Mouse (Mus musculus) ES-Bruce4 (cell line): ENCODE results near the gene Pip4k2b. TPM values are rescaled to one million over a fixed set of nuclear protein-coding genes. Genes with fewer than 3 reads are reported as not detected.
"Not testable (repeated sequence)": the region's sequence is repeated elsewhere in the genome, so short reads cannot be mapped to it uniquely, and the experiment has no call there.

Experiments
- H3K27ac ChIP-seq: 2 replicates; pipeline ENCODE4 v1.5.1; 2012; ENCODE audit warnings: low read length, inconsistent platforms; ENCODE audit not compliant: insufficient read depth
- H3K27me3 ChIP-seq: 2 replicates; pipeline ENCODE4 v1.6.1; 2012; ENCODE audit warnings: mild to moderate bottlenecking, low read length, inconsistent platforms; ENCODE audit not compliant: control insufficient read depth, poor library complexity, insufficient read depth, severe bottlenecking
- H3K36me3 ChIP-seq: 2 replicates; pipeline ENCODE4 v1.6.1; 2012; ENCODE audit warnings: inconsistent platforms, mild to moderate bottlenecking, low read length, moderate library complexity; ENCODE audit not compliant: control insufficient read depth, poor library complexity, insufficient read depth, severe bottlenecking
- H3K4me1 ChIP-seq: one replicate; pipeline ENCODE4 v1.8.1; 2011; ENCODE audit warnings: low read length; ENCODE audit not compliant: control insufficient read depth, insufficient read depth
- H3K4me3 ChIP-seq: 2 replicates; pipeline ENCODE4 v1.5.1; 2011; ENCODE audit warnings: low read depth, mild to moderate bottlenecking, low read length
- H3K9ac ChIP-seq: 2 replicates; pipeline ENCODE4 v1.6.1; 2012; ENCODE audit warnings: low read depth, mild to moderate bottlenecking, inconsistent platforms; ENCODE audit not compliant: poor library complexity, severe bottlenecking
- H3K9me3 ChIP-seq: replicated peaks from 2 replicates; pipeline ENCODE4 v1.6.1; 2012; ENCODE audit warnings: mild to moderate bottlenecking, low read length, inconsistent platforms; ENCODE audit not compliant: control insufficient read depth, poor library complexity, insufficient read depth, severe bottlenecking
- CTCF ChIP-seq: IDR thresholded peaks from one replicate; pipeline ENCODE4 v1.8.1; 2011; ENCODE audit warnings: low read depth, low read length
- EP300 ChIP-seq: IDR thresholded peaks from 2 replicates; pipeline ENCODE4 v1.6.1; 2011; ENCODE audit warnings: low read depth, low read length; ENCODE audit not compliant: insufficient read depth
- POLR2A ChIP-seq: IDR thresholded peaks from one replicate; pipeline ENCODE4 v1.8.1; 2011; ENCODE audit warnings: low read length; ENCODE audit not compliant: insufficient read depth
- polyA plus RNA-seq: library from polyadenylated mRNA; stranded (reverse); fragments of >200 nt; gene quantifications from 2 replicates; pipeline ENCODE4 v1.2.4, GENCODE M21; 2011; ENCODE audit warnings: low read depth; ENCODE audit not compliant: missing spikeins, insufficient read depth, insufficient read length

Pip4k2b gene
- polyA plus RNA-seq: 35.0 and 36.6 TPM in 2 replicates

- TF ChIP-seq EP300: no peak
- no peak for TF ChIP-seq POLR2A
- no peak for TF ChIP-seq CTCF
- H3K9me3 ChIP-seq: no peaks in the 10 kb centered on the region
- peak within 1 kb of the TSS; percentile 98 for H3K4me3 ChIP-seq
- H3K36me3 ChIP-seq: peaks cover 10% of the 10 kb centered on the region
- no peaks in the 10 kb centered on the region for H3K27me3 ChIP-seq
- peaks cover 3% of the 10 kb centered on the region for H3K4me1 ChIP-seq
- H3K9ac ChIP-seq: peak within 1 kb of the TSS; percentile 96
- H3K27ac ChIP-seq: peak within 1 kb of the TSS; percentile 76
These were observed at the start of gene Pip4k2b for GRCm38 (mm10) chr11:97744063-97744717. Pip4k2b (minus strand) TSS chr11:97744704.

- Histone ChIP-seq H3K36me3 (no peaks in the 10 kb centered on the region), H3K9ac (peak overlapping the region; percentile 77; the same call in 1 of the 2 replicates), H3K9me3 (no peaks in the 10 kb centered on the region), H3K27me3 (no peaks in the 10 kb centered on the region), H3K4me1 (no peaks in the 10 kb centered on the region), H3K4me3 (no peak overlapping the region), H3K27ac (peak overlapping the region; percentile 97)
- TF ChIP-seq EP300 (no peak), CTCF (peak; percentile 9)
These were observed 48.7 kb upstream of the Pip4k2b start for GRCm38 (mm10) chr11:97793165-97793564.

- not testable (repeated sequence) for H3K27ac ChIP-seq, H3K9ac ChIP-seq, H3K9me3 ChIP-seq, H3K4me1 ChIP-seq, H3K36me3 ChIP-seq, H3K4me3 ChIP-seq, H3K27me3 ChIP-seq
These were observed 46.4 kb upstream of the Pip4k2b start for GRCm38 (mm10) chr11:97790778-97791438.

GRCm38 (mm10) chr11:97789727-97790126 is 45.2 kb upstream of the Pip4k2b start:
- H3K27me3 ChIP-seq: no peaks in the 10 kb centered on the region
- no peaks in the 10 kb centered on the region for H3K36me3 ChIP-seq
- TF ChIP-seq POLR2A (no peak), CTCF (no peak), EP300 (no peak)
- peaks cover under 1% of the 10 kb centered on the region for H3K9me3 ChIP-seq
- no peaks in the 10 kb centered on the region for H3K4me1 ChIP-seq
- H3K9ac ChIP-seq: no peak overlapping the region
- H3K4me3 ChIP-seq: no peak overlapping the region
- H3K27ac ChIP-seq: no peak overlapping the region

- H3K36me3 ChIP-seq: no peaks in the 10 kb centered on the region
- H3K27me3 ChIP-seq: no peaks in the 10 kb centered on the region
- TF ChIP-seq CTCF: no peak
- TF ChIP-seq EP300: 0 out of 2 replicates have a peak, but pooled peaks have one; percentile 26
- peak overlapping the region; percentile 72; the same call in 1 of the 2 replicates for H3K27ac ChIP-seq
- peaks cover 9% of the 10 kb centered on the region for H3K9me3 ChIP-seq
- H3K4me3 ChIP-seq: no peak overlapping the region
- H3K9ac ChIP-seq: no peak overlapping the region
- no peaks in the 10 kb centered on the region for H3K4me1 ChIP-seq
These were observed 43.5 kb upstream of the Pip4k2b start for GRCm38 (mm10) chr11:97787961-97788360.

GRCm38 (mm10) chr11:97782564-97782895 is 38.0 kb upstream of the Pip4k2b start:
- peaks cover 44% of the 10 kb centered on the region for H3K36me3 ChIP-seq
- peak overlapping the region; percentile 98 for H3K9ac ChIP-seq
- H3K4me1 ChIP-seq: no peaks in the 10 kb centered on the region
- peak overlapping the region; percentile 97 for H3K4me3 ChIP-seq
- no peak for TF ChIP-seq POLR2A
- TF ChIP-seq EP300: no peak
- no peak for TF ChIP-seq CTCF
- H3K9me3 ChIP-seq: peaks cover 9% of the 10 kb centered on the region
- no peaks in the 10 kb centered on the region for H3K27me3 ChIP-seq
- peak overlapping the region; percentile 35; the same call in 1 of the 2 replicates for H3K27ac ChIP-seq
